Mouse (Mus musculus) neural tube, embryonic 10.5 days (tissue): ENCODE results near the gene Nmd3.

Experiments used
- DNase-seq: peaks from one replicate; pipeline ENCODE4 v3.0.0-alpha.2; 2017; ENCODE audit warnings: low spot score; ENCODE audit errors: extremely low spot score

Gene Nmd3

DNA sequence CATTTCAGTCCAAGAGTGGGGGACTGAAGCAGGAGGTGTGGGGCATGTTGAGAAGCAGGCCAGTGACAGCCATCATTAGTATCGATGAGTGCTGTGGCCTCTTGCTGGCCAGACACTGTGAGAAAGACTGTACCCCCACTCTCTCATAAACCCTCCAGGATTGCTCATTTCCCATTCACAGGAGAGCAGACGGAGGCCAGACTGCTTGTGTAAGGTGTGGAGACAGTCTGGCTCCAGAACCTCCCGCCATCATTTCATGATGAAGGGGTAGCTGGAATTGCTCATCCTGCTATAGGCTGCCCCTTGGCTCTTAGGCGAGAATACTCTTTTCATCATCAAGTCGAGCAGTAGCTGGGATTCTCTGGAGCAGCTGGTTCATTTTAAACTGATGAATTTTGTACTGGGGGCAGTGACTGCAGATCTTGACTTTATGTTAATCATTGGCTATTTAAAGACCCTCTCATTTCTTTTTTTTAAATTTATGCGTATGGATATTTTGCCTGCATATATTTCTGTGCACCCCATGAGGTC, 41.1 kb downstream of the Nmd3 start:
- DNase-seq, result no peak

DNA sequence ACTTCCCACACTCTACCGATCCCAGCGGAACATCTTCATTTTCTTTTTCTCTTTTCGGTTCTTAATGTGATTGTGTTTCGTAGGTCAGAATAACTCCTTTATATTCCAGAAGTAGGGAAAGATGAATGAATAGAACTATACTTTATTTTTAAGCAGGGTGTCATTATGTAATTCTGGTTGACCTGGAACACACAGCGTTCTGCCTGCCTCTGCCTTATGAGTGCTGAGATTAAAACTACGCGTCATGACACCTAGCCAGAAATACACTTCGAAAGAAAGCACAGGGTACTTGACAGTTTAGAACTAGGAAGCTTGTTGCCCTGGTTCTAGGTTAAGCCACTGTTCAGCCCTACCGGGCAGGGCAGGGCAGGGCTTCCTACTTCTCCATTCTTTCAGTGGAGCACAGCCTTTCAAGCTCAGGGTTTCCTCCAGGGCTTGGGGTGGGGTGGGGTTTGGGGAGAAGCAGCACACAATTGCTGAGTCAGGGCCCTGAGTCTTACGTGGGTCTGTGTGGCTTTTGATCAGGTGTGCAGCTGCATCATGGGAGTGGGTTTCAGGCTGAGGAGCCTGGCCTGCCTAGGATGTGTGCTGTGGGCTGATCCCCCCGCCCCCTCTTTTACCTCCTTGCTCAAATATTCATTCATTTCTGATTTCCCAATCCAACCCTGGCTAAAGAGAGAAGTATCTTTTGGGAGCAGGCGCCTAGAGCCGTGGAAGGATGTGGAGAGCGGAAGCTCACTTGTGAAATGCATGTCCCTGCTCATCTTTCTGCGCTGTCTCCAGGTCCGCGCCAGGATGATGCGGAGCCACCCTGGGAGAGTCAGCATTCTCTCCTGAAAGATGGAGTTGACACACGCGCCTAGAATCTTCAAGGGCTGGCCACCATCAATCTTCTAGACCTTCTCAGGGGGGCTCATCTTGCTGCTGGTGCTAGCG, 42.1 kb downstream of the Nmd3 start:
- no peak for DNase-seq

DNA sequence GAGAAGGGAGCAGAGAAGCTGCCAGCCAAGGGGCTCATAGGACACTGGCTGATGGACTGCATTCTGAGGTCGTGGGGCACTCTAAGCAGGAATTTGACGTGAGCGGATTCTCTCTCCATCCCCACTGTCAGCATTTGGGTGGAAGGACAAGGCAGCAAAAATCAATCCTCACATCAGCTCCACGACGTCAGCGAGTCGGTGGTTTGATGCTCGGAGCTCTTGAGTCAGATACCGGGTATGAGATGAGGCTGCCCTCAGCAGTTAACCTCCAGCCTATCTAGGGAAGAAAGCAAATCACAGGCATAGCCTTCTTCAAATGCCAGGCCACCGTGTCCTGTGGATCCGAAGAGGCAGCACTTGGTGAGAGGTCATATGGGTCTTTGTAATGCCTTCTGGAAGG, 43.4 kb downstream of the Nmd3 start:
- DNase-seq, result no peak

DNA sequence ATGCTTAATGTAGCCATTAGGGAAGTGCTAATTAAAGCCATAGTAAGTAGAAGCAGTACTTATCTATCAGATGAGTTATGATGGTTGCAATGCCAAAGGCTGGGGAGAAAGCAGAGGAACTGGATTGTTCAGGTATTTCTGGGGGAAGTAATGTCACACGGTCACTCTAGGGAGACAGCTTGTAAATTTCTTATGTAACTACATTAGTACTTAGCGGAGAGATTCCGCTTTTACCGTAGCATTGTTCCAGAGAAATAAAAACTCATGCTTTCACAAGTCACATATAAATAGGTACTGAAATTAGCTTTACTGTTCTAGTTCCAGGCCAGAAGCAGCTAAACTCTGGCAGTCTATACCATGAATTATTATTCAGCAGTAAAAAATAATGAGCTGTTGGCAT, 47.4 kb downstream of the Nmd3 start:
- no peak for DNase-seq

DNA sequence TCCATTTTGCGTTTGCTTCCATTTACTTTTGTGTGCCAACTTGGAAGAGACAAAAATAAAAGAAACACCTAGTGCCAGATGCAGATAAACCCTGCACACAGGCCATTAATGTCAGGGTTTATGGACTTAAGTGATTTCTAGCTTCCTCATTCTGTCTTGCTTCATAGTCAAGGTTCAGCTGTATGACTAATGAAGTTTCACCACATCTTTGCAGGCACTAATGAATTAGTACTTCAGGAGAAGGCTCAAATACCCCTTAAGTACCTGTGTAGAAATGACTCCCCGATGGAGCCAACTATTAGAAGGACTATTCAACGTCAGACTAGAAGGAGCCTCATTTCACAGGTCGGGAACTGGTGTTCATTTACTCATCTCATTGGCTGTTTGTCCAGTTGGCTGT, 51.6 kb downstream of the Nmd3 start:
- no peak for DNase-seq

DNA sequence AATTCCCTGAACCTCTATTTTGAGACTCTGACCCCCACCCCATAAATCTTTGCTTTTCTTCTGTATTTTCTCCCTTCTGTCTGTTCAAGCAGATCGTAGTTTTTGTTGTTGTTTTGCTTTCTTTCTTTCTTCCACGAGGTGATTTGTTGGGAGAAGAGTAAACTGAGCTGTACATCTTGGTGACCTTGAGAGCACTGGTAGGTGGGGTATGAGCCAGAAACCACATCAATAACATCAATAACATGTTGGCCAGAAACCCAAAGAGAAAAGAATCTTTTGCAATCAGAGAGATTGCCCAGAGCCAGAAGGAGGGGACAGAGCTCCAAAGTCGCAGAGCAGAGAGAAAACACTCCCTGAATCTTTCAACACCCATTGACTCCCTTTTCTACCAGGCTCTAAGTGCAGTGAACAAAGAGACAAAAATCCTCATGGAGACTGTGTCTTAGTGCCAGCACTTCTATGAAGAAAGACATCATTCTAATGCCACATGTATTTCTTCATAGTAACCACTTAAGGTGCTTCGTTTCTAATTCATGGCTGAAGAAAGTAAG, 57.5 kb downstream of the Nmd3 start:
- DNase-seq, result no peak

DNA sequence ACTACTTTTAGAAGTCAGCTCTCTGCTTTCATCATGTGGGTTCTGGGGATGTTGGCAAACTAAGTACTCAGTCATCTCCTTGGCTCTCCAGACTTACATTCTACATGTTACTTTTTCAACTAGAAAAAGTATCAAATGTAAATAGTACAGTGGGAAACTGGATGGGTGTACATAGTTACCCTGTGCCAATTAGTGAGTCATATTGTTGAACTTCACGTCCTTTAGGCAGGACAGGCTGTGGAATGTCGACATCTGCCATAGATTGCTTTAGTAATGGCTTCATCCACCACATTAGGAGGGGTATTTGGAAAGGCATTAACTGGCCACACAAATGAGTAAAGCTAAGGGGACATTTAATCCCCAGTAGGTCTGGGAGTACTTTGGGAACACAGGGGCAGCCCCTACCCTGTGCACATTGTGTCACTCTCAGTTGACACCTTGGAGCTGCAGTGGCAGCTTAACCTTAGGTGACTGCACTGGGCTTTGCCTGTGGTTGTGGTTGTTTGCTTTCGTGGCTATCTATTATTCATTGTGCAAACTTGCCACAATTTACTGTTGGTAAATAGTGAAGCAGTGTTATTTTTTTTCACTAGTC, 71.1 kb downstream of the Nmd3 start:
- no peak for DNase-seq

DNA sequence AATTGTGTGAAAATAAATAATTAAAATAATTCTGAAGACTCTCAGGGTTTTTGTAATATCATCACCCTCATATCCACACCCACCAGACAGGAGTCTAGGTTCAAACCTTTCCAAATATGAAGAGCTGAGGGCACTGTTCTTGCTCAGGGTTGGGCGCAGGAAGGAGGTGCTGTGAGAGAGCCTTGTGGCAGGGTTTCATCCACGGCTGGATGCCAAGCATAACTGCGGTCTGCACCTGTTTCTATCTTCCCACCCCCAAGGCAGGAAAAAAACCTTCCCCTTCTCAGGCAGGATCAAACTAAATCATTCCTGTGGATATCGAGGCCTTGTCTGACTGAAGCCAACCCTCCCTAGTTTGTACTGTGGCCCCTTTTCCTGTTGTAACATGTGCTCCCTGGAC, 75.7 kb downstream of the Nmd3 start:
- DNase-seq, result no peak

DNA sequence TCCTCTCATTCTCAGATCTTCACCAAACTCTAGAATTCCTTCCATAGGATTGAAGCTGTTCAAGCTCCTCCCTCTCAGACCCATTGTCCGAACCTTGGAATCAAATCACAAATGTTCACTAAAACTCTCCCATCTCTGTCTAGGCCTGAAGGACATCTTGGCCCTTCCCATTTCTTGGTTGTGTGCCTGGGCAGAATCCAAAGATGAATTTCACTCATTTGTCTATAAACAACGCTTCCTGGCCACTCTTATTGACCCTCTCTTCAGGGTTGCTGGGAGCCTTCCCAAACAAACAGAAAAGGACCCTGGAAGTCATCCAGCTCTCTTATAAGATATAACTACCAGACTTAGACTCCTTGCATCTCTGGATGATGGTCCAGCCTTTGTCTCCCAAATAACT, 76.2 kb downstream of the Nmd3 start:
- DNase-seq, result no peak

DNA sequence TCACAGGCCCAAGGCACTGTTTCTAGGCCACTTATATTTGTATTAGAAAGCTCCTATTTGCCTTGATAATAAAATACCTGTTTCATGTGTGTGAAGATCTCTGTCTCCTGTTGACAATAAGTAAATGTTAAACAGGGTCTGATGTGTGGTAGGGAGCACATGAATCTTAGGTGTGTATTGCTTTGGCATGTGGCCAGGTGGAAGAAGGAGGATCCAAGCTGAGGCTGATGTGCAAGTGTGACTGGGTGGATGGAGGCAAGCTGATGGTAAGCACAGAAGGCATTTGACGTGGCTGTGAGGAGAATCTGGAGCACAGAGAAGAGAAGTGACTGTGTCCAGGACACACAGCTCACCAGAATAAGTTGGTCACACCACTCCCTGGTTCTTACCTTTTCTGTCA, 77.3 kb downstream of the Nmd3 start:
- DNase-seq, result no peak

DNA sequence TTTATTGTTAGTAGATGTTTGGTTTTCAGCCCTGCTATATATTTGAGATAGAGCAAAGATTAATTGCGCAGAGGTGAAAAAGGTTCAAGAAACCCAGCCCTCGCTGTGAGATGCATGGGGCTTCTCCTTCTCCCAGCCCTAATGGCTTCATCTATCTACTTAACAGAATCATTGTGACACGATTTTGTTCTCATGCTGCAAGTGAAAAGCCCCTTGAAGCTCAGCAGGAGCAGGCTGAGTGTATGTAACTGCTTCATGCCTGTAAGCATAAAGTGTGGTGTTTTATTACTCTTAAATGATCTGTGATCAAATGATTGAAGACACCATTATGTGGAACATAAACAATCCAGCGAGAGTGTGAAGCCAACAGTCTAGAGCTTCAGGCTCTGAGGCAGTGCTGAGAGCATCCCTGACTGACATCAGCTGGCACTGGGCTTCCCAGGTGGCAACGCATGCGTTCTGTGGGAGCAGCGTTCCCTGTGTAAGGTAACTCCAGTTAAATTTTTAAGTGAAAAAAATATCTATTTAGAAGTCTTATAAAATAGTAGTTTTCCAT, 79.1 kb downstream of the Nmd3 start:
- no peak for DNase-seq

DNA sequence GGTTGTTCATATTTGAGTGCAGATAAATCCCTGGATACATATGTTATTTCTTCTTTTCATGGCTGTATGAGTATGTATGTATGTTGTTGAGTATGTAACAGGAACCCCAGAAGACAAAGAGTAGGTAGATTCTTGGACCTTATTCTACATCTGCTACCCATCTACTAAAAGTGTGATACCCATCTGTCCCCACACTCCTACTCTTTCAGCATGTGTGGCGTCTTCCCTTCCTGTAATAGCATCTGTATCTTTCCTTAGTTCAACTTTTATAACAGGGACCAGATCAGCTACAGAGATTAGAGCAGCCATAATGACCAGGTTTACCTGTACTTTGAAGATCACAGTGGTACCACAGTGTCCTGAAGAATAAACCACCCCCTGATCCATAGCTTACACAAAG, 81.4 kb downstream of the Nmd3 start:
- no peak for DNase-seq
